Mouse (Mus musculus): ENCODE data around the gene Zfp467.

Zfp467 gene

DNA sequence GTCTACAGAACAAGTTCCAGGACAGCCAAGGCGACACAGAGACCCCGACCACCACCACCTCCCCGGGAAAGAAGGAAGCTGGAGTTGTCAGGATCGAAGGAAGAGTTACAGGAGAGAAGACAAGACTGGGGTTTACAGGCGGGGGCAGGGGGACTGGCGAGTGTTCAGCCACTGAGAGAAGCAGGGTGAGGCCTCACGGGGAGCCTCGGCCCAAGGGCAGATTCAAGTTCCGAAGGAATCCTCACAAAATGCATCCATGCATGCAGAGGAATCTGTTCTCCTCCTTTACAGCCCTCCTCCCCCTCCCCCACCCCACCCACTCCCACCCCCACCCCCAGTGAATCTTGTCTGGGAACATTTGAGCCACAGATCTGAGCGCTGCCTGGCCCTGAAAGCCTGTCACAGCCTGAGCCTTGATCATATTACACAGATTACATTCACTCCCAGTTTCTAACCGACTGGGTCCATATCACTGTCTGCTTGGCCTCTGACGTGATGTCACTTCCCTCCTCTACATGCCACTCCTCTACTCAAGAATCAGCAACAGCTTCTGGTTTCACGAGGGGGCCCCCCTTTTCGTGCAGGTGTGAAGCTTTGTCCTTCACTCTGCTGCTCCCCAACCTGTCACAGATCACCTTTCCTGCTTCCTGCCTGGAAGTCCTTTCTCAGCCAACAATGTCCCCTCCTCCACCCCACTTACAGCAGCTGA, 5.2 kb downstream of the Zfp467 start:
- no peak for DNase-seq (ENCODE audit: low spot score)

DNA sequence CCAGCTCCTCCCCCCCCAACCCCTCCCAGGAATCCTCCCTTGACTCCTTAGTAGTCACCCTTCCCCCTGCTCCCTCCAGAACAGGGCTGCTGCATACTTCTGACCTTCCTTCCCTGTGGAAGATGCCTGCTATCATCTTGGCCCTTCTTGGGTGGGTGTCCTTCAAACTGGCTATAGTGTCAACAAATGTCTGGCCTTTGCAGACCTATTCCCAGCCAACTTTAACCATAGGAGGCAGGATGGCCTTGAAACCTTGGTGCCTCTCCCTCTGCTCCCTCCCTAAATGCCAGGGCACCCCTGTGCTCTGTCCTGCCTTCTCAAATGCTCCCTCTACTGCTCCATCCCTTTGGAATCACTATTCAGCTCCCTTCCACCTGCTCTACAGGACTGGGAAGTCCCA, 6.0 kb downstream of the Zfp467 start:
- no peak for DNase-seq (ENCODE audit: low spot score)

DNA sequence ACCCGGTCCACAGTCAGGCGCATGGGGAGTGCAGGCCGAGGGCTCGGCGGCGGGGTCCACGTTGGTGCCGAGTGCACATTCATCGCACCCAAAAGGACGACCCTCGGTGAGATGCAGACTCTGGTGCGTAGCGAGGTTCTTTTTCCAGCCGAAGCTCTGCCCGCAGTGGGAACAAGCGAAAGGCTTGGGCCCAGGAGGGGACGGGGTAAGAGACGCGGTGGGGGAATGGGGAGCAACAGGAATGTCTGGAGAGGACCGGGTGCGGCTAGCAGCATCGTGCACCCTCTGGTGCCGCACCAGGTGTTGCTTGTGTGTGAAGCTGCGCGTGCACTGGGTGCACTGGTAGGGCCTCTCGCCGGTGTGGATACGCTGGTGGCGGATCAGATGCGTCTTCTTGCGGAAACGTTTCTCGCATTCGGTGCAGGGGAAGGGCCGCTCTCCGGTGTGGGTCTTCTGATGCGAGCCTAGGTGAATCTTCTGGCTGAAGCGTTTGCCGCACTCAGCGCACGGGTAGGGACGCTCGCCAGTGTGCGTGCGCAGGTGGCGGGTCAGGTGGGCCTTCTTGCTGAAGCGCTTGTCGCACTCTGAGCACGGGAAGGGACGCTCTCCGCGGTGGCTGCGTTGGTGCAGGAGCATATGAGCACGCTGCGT, 7.0 kb downstream of the Zfp467 start:
- DNase-seq (ENCODE audit: low spot score) = no peak

DNA sequence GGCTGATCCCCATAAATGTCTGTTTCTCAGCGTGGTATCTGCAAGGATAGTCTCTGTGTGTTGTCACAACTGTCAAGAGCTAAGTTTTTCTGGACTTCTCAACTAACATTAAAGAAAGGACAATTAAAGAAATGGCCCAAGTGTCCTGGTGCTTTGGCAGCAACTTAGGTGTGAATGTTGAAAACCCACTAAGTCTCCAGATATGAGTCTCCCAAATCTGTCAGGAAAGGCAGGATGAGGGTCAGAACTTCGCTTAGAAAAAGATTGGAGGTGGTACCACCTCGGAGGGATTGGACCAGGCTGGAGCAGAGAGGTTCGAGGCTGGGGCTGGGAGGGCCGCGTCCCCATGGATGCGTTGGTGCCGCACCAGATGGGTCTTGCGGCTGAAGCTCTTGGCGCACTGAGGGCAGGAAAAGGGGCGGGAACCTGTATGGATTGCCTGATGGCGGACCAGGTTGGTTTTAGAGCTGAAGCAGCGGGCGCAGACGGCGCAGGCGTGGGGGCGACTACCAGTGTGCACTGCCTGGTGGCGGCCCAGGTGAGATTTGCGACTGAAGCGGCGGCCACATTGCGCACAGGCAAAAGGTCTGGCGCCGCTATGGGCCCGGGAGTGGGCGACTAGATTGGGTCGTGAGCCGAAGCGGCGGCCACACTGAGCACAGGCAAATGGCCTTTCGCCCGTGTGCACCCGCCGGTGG, 7.8 kb downstream of the Zfp467 start:
- no peak for DNase-seq (ENCODE audit: low spot score)

DNA sequence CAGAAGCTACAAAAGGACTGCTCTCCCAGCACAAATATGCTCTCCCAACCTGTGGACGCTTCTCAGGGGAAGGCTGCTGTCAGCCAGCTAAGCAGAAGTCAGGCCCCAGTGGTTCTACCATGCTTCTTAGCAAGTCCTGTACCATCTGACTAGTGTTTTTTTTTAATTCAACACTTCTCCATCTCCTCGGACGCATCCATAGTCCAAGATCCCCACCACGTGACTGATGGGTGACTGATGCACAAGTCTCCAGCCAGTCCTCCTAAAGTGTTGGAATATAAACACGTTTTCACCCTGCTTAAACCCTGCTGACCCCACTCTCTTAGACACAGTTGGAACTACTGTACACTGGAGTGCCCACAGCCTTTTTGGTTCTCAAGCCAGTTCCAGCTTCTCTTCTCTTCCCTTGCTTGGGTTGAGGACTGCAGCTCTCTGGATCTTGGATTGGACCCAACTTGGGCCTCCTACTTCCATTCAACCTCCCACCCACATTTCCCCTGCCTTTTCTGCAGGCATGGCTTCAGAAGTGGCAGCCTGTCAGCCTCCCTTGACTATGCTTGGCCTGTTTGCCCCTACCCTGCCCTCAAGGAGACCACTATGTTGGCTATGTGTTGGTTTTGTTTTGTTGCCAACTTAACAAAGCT, 9.8 kb downstream of the Zfp467 start:
- no peak for DNase-seq (ENCODE audit: low spot score)

DNA sequence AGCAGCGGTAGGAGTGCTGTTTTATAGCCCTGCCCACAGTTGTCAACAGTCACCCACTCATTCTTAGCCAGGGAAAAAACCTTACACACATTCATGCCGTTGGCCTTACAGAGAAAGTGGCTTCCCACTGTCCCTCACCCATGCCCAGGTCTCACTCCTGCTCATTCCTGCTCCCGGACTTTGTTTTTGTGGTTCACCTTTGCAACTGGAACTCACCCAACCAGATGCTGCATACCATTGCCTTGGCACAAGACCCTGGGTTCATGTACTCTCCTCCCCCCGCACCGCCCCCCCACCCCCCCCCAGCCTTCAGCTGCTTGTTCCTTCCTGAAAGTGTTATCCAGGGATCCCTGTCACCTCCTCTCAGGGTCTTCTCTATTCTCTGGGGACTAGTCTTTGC, 10.5 kb downstream of the Zfp467 start:
- no peak for DNase-seq (ENCODE audit: low spot score)

DNA sequence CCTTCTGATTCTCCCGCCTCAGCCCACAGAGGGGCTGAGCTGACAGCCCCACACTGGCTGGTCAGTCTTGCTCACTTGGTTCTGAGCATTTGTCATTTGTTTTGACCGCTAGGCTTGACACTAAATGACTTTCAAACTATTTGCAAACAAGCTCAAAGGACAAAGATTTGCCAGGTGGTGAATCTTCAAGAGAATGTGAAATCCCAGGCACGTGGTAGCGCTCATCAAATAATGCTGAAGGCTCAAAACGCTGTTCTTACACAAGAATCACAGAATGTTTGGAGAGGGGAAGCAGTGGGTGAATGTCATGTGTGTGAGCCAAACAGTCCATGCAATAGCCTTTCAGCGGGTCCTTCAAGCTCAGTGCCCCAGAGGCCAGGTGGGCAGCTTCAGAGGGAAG, 11.0 kb downstream of the Zfp467 start:
- no peak for DNase-seq (ENCODE audit: low spot score)

DNA sequence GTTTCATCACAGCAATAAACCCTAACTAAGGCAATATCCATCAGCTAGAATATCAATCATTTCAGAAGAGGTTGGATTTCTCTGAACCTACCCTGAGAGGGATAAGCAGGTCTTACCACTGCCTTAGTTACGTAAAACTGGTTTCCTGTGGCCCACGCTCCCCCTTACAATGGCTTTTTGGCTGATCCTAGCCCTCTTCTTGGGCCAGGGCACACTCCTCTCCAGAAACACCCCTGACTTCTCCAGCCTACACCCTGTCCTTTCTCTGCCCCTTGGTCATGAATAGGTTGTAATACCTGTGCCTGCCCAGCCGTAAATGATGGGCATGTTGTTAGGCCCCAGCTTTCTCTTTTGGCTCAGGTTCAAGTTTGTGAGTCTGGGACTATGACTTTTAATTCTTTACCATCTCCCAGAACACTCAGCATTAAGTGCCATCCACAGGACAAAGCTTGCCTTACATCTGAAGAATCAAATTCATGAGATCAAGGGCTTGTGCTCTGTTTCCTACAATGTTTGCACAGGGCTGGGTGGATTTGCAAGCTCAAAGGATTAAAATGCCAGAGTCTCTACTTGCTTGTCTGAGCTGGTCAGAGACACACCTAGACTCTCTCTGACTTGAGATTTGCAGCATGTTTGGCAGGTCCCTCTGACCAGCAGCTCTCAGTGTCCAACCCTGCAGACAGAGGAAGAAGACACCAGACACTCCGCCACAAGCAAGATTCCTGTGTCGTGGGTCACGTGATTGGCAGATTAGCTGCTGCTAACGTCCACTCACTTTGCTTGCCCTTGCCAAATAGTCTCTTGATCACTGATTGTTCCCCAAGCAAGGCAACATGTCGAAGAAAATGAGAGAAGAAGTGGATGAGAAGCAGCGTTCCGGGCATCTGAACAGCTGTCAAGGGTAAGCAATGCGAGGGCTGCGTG, 12.5 kb downstream of the Zfp467 start:
- no peak for DNase-seq (ENCODE audit: low spot score)

DNA sequence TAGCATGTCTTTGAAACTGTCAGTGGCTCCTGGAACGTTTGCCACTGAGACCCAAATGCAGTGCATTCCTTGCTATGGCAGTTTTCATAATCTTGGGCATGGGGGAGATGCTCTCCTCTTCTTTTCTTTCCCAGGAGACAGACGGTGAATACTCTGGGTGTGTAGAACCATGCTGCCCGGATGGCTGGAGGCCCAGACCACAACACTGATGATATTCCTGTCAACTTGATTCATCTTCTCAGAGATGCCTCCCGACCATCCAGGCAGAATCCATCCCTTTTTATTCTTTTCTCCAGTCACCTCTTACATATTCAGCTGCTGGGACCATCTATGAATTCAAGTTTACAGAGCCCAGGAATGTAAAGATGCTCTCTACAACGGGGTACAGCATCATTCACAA, 14.9 kb downstream of the Zfp467 start:
- no peak for DNase-seq (ENCODE audit: low spot score)

DNA sequence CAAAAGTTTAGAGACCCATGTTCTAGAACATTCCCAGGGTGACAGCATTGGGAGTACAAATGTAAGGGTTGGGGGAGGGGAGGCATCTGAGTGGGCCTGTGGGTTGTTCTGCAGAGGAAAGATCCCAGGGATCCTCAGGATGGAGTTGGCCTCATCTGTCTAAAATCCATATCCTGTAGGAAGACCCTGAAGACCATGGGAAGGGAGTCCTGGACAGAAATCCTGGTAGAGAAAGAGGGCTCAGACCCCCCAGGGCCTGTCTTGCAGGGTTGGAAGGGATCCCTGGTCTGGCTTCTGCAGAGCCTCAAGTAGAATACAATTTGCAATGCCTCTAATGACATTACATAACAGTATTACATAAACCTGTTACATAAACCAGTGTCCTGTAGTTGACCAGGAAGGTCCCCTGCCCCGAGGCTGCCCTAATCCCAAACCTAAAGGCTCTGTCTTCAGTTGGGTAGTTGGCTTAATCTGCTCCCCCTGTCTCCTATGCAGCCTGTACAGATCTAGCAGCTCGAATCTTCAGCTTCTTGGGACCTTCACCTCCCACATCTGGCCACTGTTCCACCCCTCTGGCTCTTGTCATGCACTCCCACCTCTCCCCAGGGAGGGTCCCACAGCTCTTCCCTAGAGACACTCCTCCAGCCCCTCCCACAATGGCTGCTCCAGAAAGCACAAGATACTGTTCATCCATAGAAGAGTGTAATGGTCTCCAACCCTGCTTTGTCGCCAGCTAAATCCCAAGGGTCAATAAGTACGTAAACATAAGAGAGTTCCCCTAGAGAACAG, 16.7 kb downstream of the Zfp467 start:
- DNase-seq (ENCODE audit: low spot score) = no peak

DNA sequence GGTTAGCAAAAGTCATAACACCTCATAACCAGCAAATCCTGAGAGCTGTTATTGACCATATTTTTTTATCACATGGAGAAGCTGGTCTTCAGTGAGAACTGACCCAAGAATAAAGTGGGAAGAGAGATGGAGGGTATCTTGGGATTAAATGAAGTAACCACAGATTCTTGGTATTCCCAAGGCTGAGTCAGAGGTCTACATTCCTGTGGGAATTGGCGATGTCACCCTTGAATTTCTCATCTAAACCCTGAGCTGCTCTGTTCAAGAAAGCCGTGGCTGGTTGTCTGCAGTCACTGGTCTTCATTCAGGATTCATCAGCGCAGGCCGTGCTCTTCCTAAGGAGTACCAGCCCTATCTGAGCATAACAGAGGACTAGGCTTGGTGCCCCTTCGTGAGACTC, 18.7 kb downstream of the Zfp467 start:
- DNase-seq (ENCODE audit: low spot score) = no peak

DNA sequence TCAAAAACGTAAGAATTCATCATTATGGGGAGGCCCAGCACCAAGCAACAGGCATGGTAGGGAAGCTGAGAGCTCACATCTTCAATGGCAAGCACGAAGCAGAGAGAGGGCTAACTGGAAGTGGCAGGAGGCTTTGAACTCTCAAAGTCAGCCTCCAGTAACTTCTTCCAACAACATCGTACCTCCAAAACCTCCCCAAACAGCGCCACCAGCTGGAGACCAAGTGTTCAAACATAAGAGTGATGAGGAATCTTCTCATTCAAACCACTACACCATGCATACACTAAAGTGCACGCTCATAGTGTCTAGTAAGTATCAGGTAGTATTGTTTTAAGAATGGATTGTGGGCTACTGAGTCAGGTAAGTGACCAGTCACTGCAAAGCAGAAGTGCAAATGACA, 21.6 kb downstream of the Zfp467 start:
- DNase-seq (ENCODE audit: low spot score) = no peak

DNA sequence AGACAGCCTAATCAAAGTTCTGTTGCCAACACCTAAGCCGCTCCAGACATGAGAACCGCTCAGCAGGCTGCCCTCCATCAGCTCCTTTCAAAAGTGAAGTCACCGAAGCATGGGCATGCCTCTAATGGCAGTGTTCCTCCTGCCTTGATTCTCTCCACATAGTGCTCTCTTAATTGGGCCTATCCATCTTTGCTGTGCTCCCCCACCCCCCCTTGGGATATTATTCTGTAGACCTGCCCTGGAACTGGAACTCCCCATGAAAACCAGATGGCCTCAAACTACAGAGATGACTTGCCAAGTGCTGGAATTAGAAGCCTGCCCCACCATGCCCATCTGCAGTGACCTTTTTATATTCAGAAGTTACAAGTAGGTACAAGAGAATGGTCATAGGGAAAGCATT, 22.3 kb downstream of the Zfp467 start:
- DNase-seq (ENCODE audit: low spot score) = no peak

DNA sequence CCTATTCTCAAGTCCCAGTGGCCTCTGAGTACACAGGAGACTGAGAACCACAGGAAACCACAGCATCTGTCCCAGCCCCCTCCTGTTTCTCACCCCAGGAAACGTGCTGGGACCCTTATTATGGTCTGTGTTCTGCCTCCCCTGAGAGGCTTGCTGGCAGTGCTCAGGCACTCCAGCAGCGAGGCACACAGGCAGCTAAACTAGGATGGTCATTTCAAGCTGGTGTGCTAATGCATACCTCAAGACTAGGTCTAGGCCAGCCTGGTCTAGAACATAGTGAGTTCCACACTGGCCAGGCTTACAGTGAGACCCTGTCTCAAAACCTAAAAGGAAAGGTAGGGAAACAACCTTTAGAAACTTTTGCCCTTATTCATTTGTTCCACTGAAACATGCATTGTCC, 25.0 kb downstream of the Zfp467 start:
- no peak for DNase-seq (ENCODE audit: low spot score)

DNA sequence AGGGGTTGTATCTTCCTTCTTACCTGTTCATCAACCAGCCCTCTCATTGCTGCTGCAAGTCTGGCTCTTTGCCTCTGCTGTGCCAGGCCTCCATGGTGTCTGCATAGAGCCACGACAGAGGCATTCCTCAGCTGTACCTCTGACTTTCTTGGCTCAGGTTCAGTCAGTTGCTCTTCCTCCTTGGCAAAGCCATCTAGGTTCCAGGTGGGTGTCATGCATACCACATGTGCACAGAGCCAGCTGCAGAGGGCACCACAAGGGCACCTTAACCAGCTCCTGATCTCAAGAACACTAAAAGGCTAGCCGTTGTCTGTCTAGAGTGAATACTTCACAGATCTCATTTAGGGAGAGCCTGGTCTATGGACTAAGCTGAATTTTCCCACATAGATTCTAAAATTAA, 29.1 kb downstream of the Zfp467 start:
- no peak for DNase-seq (ENCODE audit: low spot score)

DNA sequence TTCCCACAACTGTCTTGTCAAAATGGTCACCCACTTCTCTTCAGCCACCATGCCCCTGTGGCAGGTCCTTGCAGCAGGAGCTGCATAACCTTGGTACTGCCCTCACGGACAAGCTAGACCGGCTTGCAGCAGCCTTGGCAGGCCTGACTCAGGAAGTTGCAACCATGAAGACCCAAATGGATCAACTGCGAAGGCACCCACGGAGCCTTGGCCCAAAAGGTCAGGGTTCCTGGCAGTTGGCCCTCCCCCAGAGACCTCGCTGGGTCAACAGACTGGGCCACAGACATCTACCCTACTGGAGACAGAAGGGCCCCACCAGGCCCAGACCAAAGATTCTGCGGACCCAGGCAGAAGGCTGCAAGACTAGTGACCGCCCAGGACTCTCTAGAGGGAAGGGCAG, 30.0 kb downstream of the Zfp467 start:
- DNase-seq (ENCODE audit: low spot score) = no peak

DNA sequence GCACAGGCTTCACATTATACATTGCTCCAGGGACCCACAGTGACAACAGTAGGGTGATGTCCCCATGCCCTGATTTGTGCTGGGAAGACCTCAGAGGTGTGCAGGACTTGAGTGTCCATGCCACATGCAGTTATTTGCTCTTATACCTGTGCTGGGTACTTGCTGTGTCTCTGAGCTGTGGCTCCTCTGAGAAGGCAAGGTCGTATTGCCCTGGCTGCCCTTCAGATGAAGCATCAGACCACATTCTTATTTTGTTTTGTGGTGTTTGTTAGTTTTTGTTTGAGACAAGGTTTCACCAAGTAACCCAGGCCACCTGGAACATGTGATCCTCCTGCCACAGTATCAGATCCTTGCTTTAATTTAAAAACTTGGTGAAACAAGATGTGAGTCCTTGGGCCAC, 30.7 kb downstream of the Zfp467 start:
- no peak for DNase-seq (ENCODE audit: low spot score)

DNA sequence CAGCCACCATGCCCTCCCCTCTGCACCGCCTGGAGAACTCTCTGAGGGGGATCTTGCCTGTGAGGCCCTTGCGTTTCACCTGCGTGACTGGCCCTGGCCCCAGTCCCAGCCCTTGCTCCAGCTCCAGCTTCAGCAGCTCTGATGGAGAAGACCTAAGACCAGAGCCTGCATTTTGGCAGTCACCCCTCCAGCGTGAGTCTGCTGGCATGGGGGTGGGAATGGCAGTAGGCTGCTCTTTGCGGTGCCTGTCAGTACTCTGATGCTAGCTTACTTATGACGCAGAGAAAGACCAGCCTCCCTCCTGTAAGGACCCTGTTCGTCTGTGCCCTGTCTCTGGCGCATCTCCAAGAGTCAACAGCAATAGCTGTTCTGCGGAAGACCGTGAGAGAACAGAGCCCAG, 32.5 kb downstream of the Zfp467 start:
- no peak for DNase-seq (ENCODE audit: low spot score)

DNA sequence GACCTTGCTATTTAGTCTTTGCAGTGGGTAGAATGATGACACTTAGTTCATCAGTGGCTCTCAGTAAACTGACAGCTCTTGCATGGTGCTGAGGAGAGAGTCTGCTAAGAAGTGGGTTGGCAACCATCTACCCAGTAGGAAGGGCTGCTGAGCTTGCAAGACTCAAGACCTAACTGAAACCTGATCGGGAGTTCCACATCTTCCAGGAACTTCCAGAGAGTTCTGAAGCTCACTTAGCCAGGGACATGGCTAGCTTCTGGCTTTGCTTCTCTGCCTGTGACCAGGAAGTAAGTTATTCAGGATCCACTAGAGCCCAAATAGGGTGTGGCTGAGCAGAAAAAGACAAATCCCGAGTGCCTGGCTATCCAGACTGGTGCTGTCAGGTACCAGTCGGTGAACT, 33.0 kb downstream of the Zfp467 start:
- no peak for DNase-seq (ENCODE audit: low spot score)

DNA sequence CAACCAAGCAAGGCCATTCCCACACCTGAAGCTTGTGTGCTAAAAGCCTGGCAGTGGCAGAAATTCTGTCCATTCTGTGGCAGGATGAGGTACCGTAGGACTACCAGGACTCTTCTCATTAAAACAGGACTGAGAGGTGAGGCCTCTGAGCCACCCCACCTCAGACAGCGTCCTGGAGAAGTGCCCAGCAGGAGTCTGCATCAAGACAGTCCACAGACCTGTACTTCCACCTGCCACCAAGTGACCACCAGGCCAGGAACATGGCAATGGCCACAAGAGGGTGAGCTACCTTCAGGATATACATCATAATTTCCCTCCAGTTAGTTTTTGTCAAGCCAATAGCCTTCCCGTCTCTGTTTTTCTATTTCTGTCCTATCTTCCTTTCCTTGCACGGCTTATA, 33.5 kb downstream of the Zfp467 start:
- DNase-seq (ENCODE audit: low spot score) = no peak

Data from T-cell, adult 2 months (primary cell).